Mouse (Mus musculus) Patski (cell line): ENCODE results near the gene Gpr139. TPM values are rescaled to one million over a fixed set of nuclear protein-coding genes. Genes with fewer than 3 reads are reported as not detected.

ENCODE experiments used
- ATAC-seq: fragments of 100-300 bp; one replicate; pipeline ENCODE4 v1.8.0; 2021
- CTCF ChIA-PET: fragments of 350-600 bp; sonication (Branson Sonifier 250); formaldehyde crosslinking; loops from one replicate; lab custom pipeline; 2022; ENCODE audit warnings: inconsistent platforms; lab: Charles Lee
- POLR2A ChIA-PET: fragments of 350-600 bp; sonication (Branson Sonifier 250); formaldehyde crosslinking; loops from one replicate; lab custom pipeline; 2022; ENCODE audit warnings: antibody characterized with exemption, inconsistent platforms; lab: Charles Lee
- DNase-seq: peaks from one replicate; pipeline ENCODE4 v3.0.0-alpha.2; 2011; ENCODE audit warnings: low read depth, low spot score
- H3K27me3 ChIP-seq: fragments of 371-371 bp; one replicate; pipeline ENCODE4 v1.5.1; 2021
- CTCF ChIP-seq: fragments of 100-300 bp; IDR thresholded peaks from one replicate; pipeline ENCODE4 v1.5.1; 2021
- in situ Hi-C: fragments of 300-500 bp; cut with MboI; formaldehyde crosslinking; loops from 3 replicates; pipeline ENCODE4 v1.11.1; 2018; ENCODE audit warnings: low pct_unique_long_range_greater_than_20kb, mixed read lengths
- polyA plus RNA-seq: library from polyadenylated mRNA; unstranded; gene quantifications from one replicate; pipeline ENCODE4 v1.2.3, GENCODE M21; 2021

The Gpr139 gene
- polyA plus RNA-seq, result not detected

GRCm38 (mm10) chr7:119184341-119185143 is at the start of gene Gpr139:
Gene Gpr139, minus strand, starts transcription at chr7:119184603.
- no peak for ATAC-seq

GRCm38 (mm10) chr7:119230971-119231370 is 46.6 kb upstream of the Gpr139 start:
- no peak for DNase-seq
- no peak for TF ChIP-seq CTCF
- H3K27me3 ChIP-seq, result no peaks in the 10 kb centered on the region
- ChIA-PET CTCF (no interaction called here), POLR2A (no interaction called here)
- in situ Hi-C loops, result no loop called here
- ATAC-seq, result no peak

More at GRCm38 (mm10) chr7:119184341-119185143, at the start of gene Gpr139:
- no peak for TF ChIP-seq CTCF
- POLR2A ChIA-PET, result no interaction called here
- peaks cover 10% of the 10 kb centered on the region for H3K27me3 ChIP-seq
- no peak for DNase-seq
- in situ Hi-C loops, result no loop called here
- CTCF ChIA-PET, result no interaction called here

GRCm38 (mm10) chr7:119222706-119223105 is 38.3 kb upstream of the Gpr139 start:
- in situ Hi-C loops, result no loop called here
- H3K27me3 ChIP-seq, result no peaks in the 10 kb centered on the region
- TF ChIP-seq CTCF, result no peak
- DNase-seq (no peak), ATAC-seq (no peak)
- CTCF ChIA-PET, result no interaction called here
- POLR2A ChIA-PET, result no interaction called here

- in situ Hi-C loops, result no loop called here
- no peaks in the 10 kb centered on the region for H3K27me3 ChIP-seq
- no peak for TF ChIP-seq CTCF
- DNase-seq (no peak), ATAC-seq (no peak)
- ChIA-PET POLR2A (no interaction called here), CTCF (no interaction called here)
Observed at GRCm38 (mm10) chr7:119219121-119219520, 34.7 kb upstream of the Gpr139 start.

GRCm38 (mm10) chr7:119207251-119207650 is 22.8 kb upstream of the Gpr139 start:
- TF ChIP-seq CTCF, result no peak
- CTCF ChIA-PET, result no interaction called here
- no peak for DNase-seq
- H3K27me3 ChIP-seq, result no peaks in the 10 kb centered on the region
- ATAC-seq, result no peak
- POLR2A ChIA-PET, result no interaction called here
- in situ Hi-C loops, result no loop called here

- peaks cover 10% of the 10 kb centered on the region for H3K27me3 ChIP-seq
- ChIA-PET POLR2A (no interaction called here), CTCF (interaction anchor here (2.0 kb wide), 1 partner anchor 13 kb away, joined by 4 read pairs; no protein-coding TSS in a partner anchor)
- in situ Hi-C loops, result no loop called here
- ATAC-seq (no peak), DNase-seq (no peak)
- peak; percentile 48 for TF ChIP-seq CTCF
Observed at GRCm38 (mm10) chr7:119186374-119186773, 2.0 kb upstream of the Gpr139 start.

GRCm38 (mm10) chr7:119185181-119185940 is 958 bp upstream of the Gpr139 start:
- POLR2A ChIA-PET, result no interaction called here
- TF ChIP-seq CTCF, result no peak
- CTCF ChIA-PET, result interaction anchor here (2.0 kb wide), 1 partner anchor 12 kb away, joined by 4 read pairs; no protein-coding TSS in a partner anchor
- in situ Hi-C loops, result no loop called here
- DNase-seq (no peak), ATAC-seq (no peak)
- H3K27me3 ChIP-seq, result peaks cover 10% of the 10 kb centered on the region

- DNase-seq (no peak), ATAC-seq (no peak)
- TF ChIP-seq CTCF, result no peak
- in situ Hi-C loops, result no loop called here
- peaks cover 10% of the 10 kb centered on the region for H3K27me3 ChIP-seq
- CTCF ChIA-PET, result interaction anchor here (1.4 kb wide), 1 partner anchor 28 kb away, joined by 5 read pairs; no protein-coding TSS in a partner anchor
- POLR2A ChIA-PET, result no interaction called here
Observed at GRCm38 (mm10) chr7:119181053-119181452, 3.4 kb downstream of the Gpr139 start.

GRCm38 (mm10) chr7:119160015-119160414 is 24.4 kb downstream of the Gpr139 start:
- DNase-seq (no peak), ATAC-seq (no peak)
- ChIA-PET CTCF (interaction anchor here (1.1 to 1.7 kb wide), 2 partner anchors 8 to 25 kb away, joined by 3 read pairs; no protein-coding TSS in a partner anchor), POLR2A (no interaction called here)
- in situ Hi-C loops, result no loop called here
- H3K27me3 ChIP-seq, result peaks cover 4% of the 10 kb centered on the region
- no peak for TF ChIP-seq CTCF

GRCm38 (mm10) chr7:119111771-119112170 is 72.6 kb downstream of the Gpr139 start:
- CTCF ChIA-PET, result no interaction called here
- POLR2A ChIA-PET, result no interaction called here
- ATAC-seq, result no peak
- no peaks in the 10 kb centered on the region for H3K27me3 ChIP-seq
- DNase-seq, result no peak
- in situ Hi-C loops, result no loop called here
- no peak for TF ChIP-seq CTCF

GRCm38 (mm10) chr7:119105878-119106277 is 78.5 kb downstream of the Gpr139 start:
- CTCF ChIA-PET, result no interaction called here
- no peak for DNase-seq

More at GRCm38 (mm10) chr7:119105878-119106277, 78.5 kb downstream of the Gpr139 start:
- in situ Hi-C loops, result no loop called here
- no peak for TF ChIP-seq CTCF
- POLR2A ChIA-PET, result no interaction called here
- no peaks in the 10 kb centered on the region for H3K27me3 ChIP-seq
- ATAC-seq, result no peak
